Mouse (Mus musculus): ENCODE data around the gene Ucp3. TPM values are rescaled to one million over a fixed set of nuclear protein-coding genes. Genes with fewer than 3 reads are reported as not detected.

Gene Ucp3
- total RNA-seq (2021): under 1 TPM; 0.69 to 0.79 TPM

- intact Hi-C loops (cut with DNase I): no loop called here
Observed at GRCm38 (mm10) chr7:100472777-100473176, at the start of gene Ucp3. Gene Ucp3 (plus strand): TSS chr7:100472990.

DNA sequence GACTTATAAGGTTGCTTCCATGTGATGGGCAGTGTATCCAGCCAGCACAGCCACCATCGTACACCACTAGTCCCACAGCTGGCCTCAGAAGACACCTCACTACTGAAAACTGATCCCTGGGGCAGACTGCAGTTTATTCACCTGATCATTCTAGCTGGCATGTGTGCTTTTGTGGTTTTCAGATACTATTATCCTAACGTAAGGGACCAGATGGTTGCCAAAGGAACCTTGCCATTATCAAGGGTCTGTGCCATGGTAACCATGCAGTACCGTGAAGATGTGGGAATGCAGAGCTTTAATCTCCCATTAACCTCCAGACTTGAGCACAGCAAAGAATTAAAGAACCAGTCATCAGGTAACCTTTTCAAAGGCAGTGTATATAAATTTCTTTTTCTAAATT, 47.0 kb upstream of the Ucp3 start:
- intact Hi-C loops (cut with DNase I): no loop called here
- DNase-seq (ENCODE audit: extremely low spot score in 1 of 2, low spot score in 2 of 2): no peak

More at GRCm38 (mm10) chr7:100472777-100473176, at the start of gene Ucp3:
- no peak for DNase-seq (ENCODE audit: extremely low spot score in 1 of 2, low spot score in 2 of 2)

GRCm38 (mm10) chr7:100429102-100429501, 43.7 kb upstream of the Ucp3 start:
- intact Hi-C loops (cut with DNase I): no loop called here
- DNase-seq (ENCODE audit: extremely low spot score in 1 of 2, low spot score in 2 of 2): peak; percentile 16 to 51

DNA sequence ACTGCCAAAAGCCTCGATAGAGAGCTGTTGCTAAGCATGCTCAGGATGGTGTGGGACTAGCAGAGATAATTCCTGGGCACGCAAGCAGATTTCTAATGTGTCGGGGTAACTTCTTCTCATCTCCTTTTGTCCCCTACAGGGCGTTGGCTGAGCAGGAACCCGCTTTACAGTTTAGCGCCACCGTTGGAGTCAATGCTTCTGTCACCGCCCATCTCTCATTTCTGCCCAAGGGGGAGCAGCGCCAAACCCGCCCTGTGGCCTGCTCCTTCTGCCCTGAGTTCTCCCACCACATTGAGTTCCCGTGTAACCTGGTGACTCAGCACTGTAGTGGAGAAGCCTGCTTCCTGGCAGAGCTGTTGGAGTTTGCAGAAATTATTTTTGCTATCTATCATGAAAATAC, 42.9 kb upstream of the Ucp3 start:
- no peak for DNase-seq (ENCODE audit: extremely low spot score in 1 of 2, low spot score in 2 of 2)
- intact Hi-C loops (cut with DNase I): no loop called here

GRCm38 (mm10) chr7:100431103-100431502, 41.7 kb upstream of the Ucp3 start:
- DNase-seq (ENCODE audit: extremely low spot score in 1 of 2, low spot score in 2 of 2): peak; percentile 15 to 55
- intact Hi-C loops (cut with DNase I): no loop called here

GRCm38 (mm10) chr7:100433295-100433694, 39.5 kb upstream of the Ucp3 start:
- no peak for DNase-seq (ENCODE audit: extremely low spot score in 1 of 2, low spot score in 2 of 2)
- intact Hi-C loops (cut with DNase I): no loop called here

DNA sequence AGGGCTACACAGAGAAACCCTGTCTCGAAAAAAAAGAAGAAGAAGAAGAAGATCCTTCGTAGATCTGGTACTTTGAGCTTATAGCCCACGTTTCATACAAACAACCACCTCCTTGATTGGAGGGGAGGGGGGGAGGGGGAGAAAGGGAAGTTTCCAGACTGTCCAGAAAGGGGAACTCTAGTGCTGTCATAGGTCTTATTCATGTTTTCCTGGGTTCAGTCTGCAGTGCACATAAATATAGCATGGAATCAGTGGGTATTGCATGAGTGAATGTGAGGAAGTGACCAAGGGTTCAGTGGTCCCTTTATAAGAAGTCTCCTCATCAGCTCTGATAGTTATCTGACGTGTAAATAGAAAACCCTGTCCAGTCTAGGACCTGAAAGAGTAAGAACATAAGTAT, 29.1 kb upstream of the Ucp3 start:
- intact Hi-C loops (cut with DNase I): no loop called here
- DNase-seq (ENCODE audit: extremely low spot score in 1 of 2, low spot score in 2 of 2): no peak

DNA sequence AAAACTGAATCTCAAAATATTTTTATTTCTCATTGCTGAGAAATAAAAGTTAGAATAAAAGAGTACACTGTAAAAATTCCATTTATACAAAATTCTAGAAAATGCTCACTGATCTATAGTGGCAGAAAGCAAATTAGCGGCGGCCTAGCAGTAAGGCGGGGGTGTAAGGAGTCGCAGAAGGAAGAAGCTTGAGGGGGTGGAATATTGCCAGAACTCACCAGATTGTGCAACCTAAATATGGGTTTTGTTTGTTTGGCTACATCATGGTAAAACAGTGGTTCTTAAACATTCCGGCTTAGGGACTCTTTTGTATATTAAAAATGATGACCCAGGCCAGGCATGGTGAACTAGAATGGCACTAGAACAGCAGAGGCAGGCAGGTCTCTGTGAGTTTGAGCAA, 26.5 kb upstream of the Ucp3 start:
- DNase-seq (ENCODE audit: extremely low spot score in 1 of 2, low spot score in 2 of 2): no peak
- intact Hi-C loops (cut with DNase I): no loop called here

DNA sequence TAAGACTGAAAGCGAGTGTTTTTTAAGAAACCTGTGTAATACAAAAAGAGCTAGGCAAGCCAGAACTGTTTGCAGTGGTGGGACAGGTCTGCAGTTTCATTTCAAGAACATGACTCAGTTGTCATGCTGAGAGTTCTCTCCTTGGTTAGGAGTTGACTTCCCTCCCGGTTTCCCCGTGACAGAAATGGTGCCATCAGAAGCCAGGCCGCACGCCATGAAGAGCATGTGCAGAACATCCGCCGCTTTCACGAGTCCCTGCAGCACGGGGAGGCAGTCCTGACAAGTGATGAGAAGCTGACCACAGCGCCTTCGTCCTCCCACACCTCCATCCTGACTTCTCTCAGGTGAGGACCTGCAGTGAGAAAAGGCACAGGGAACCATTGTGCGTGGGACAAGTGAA, 24.3 kb upstream of the Ucp3 start:
- DNase-seq (ENCODE audit: extremely low spot score in 1 of 2, low spot score in 2 of 2): no peak
- intact Hi-C loops (cut with DNase I): no loop called here

DNA sequence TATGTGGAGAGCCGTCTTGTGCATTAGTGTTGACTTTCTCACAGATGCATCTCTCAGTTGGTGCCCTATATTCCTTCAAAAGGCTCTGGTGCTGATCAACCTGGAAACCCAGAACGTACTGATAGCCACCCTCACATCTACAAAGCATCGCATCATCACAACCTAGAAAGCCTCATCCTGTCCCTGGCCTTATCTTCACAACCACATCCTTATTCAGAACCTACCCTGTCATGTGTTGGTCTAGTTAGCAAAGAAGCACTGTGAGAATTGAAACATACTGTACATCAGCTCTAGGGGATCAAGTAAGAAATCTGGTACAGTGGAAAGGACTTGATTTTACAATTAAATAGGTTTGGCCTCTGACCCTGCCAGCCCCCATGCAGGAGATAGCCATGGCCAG, 23.8 kb upstream of the Ucp3 start:
- no peak for DNase-seq (ENCODE audit: extremely low spot score in 1 of 2, low spot score in 2 of 2)
- intact Hi-C loops (cut with DNase I): no loop called here

DNA sequence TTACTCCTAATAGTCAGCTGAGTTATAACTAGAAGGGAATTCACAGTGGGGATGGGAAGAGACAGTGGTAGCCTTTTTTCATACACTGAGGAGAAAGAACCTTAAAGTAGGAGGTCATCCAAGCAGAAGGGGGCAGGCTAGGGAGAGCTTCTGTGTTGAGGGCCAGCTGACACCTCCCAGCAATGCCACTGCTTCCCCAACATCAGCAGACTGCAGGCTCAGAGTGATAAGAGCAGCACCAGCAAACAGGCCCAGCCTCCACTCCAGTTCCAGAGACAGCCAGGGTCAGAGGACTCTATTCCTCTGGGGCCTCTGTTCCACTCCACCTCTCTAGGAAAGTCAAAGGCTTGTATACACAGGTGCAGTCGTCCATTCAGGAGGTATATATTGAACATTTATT, 14.6 kb upstream of the Ucp3 start:
- no peak for DNase-seq (ENCODE audit: extremely low spot score in 1 of 2, low spot score in 2 of 2)
- intact Hi-C loops (cut with DNase I): no loop called here

DNA sequence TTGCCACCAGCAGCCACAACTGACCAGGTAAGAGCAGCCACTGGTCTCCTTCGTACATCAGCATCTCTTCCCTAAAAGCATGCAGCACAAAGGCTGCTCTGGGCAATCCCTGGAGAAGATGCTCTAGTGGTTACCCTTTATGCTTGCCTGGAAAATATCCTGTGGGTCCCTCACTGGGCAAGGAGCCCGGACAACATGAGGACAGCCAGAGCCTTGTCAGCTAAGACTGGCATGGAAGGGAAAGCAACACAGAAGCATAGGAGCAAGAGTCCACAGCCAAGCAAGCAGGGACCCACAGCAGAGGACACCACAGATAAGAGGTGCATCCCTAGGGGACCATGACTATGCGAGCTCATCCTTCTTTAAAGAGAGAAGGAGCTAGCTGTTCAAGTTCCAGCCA, 12.9 kb upstream of the Ucp3 start:
- no peak for DNase-seq (ENCODE audit: extremely low spot score in 1 of 2, low spot score in 2 of 2)
- intact Hi-C loops (cut with DNase I): no loop called here

GRCm38 (mm10) chr7:100461621-100462151, 11.1 kb upstream of the Ucp3 start:
- DNase-seq (ENCODE audit: extremely low spot score in 1 of 2, low spot score in 2 of 2): peak; percentile 42 to 52
- intact Hi-C loops (cut with DNase I): no loop called here

GRCm38 (mm10) chr7:100463194-100463593, 9.6 kb upstream of the Ucp3 start:
- no peak for DNase-seq (ENCODE audit: extremely low spot score in 1 of 2, low spot score in 2 of 2)
- intact Hi-C loops (cut with DNase I): no loop called here

DNA sequence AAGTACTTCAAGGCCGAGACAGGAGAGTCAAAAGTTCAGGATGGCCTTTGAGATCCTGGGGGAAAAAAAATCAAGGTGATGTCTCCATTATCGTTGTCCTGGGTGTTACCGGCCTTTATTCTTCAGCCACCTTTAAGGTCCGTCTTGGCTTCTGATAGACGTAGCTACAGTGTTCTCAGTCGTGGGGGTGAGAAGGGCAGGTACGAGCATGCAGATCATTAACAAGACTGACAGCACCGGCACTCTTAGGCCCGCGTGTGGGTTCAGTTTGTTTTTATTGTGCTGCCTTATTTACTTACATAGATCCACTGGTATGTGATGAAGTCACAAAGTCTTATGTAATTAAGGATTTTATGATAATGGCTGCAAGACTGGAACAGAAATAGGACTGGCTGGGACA, 9.0 kb upstream of the Ucp3 start:
- DNase-seq (ENCODE audit: extremely low spot score in 1 of 2, low spot score in 2 of 2): no peak
- intact Hi-C loops (cut with DNase I): no loop called here

DNA sequence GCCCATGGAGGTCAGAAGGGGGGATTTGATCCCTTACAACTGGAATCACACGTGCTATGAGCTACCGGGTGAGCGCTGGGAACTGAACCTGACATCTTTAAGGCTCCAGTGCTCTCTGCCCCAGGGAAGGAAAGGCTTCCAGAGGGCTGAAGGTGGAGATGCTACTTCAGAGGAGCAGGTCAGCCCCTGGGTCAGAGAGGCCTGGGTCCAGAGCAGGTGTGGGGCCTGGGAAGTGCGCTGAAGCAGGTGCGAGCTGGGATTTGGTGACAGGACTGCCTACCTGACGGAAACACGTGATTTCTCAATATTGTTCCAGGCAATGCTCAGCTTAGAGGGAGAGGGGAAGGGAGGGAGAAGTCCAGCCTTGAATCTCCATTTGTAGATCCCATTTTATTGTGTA, 8.5 kb upstream of the Ucp3 start:
- no peak for DNase-seq (ENCODE audit: extremely low spot score in 1 of 2, low spot score in 2 of 2)
- intact Hi-C loops (cut with DNase I): no loop called here

DNA sequence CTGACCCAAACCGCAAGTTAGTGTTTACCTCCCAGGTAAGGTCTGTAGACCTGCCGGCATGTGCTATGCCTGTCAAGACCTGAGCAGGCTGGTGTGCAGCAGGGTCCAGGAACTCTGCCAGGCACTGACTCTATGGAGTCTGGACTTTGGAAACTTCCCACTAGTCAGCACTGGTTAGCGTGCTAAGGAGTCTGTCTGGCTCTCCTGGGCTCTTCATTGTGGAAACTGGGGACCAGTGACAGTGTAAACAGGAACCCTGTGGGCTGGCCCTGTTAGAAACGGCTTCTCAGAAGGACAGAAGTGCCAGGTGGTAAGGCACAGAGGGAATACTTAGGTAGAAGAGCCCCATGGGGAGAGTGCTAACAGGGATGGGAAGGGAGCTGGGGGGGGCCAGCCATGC, 7.5 kb upstream of the Ucp3 start:
- intact Hi-C loops (cut with DNase I): no loop called here
- no peak for DNase-seq (ENCODE audit: extremely low spot score in 1 of 2, low spot score in 2 of 2)

GRCm38 (mm10) chr7:100465656-100466309, 7.0 kb upstream of the Ucp3 start:
- intact Hi-C loops (cut with DNase I): no loop called here
- DNase-seq (ENCODE audit: extremely low spot score in 1 of 2, low spot score in 2 of 2): peak in 1 of 2 experiments; percentile 87

DNA sequence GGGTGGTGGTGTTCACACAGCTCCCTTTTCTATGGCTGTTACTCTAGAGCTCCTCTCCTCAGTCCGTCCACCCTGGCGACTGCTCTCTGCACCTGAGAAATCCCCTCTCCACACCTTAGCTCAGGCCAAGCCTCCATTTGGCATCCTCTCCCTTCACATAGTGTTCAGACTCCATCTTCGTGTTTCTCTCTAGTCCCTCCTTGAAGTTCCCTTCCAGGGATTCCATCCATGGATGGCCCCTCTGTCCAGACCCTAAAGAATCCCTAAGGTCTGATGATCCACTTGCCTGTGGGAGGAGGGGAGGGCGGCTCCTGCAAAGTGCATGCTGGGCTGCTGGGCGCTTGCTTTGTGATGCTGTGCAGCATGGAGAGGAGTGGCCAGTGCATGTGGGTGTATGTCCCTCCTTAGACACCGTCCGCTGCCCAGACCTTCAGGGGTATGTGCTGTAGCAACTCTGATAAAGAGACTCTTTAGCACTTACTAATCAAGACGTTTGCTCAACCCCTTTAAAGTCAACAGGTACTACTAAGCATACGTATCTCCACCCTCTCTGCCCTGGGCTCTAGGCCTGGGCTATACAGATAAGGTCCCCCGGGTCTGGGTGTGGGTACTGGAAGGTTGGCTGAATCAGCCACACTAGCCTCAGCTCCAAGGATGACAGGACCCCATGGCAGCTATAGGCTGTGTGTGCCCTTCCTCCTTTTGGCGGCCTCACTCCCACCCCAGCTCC, 5.8 kb upstream of the Ucp3 start:
- no peak for DNase-seq (ENCODE audit: extremely low spot score in 1 of 2, low spot score in 2 of 2)
- intact Hi-C loops (cut with DNase I): no loop called here

GRCm38 (mm10) chr7:100468761-100469160, 4.0 kb upstream of the Ucp3 start:
- no peak for DNase-seq (ENCODE audit: extremely low spot score in 1 of 2, low spot score in 2 of 2)
- intact Hi-C loops (cut with DNase I): no loop called here
